Mouse (Mus musculus) cerebellum, postnatal 10 days (tissue): Measurements from ENCODE around the gene Ppp1r35.
"Not testable (repeated sequence)": the region's sequence is repeated elsewhere in the genome, so short reads cannot be mapped to it uniquely, and the experiment has no call there.

Source experiments
- DNase-seq, 2 experiments: peaks; one replicate each; pipeline ENCODE4 v3.0.0; 2021; ENCODE audit warnings: mixed read lengths in 2 of 2

Gene Ppp1r35

GRCm38 (mm10) chr5:137778635-137779034, at the start of gene Ppp1r35:
Gene Ppp1r35, plus strand, starts transcription at chr5:137778849.
- DNase-seq, result peak; percentile 98

GRCm38 (mm10) chr5:137733638-137734288, 44.9 kb upstream of the Ppp1r35 start:
- DNase-seq, result peak; percentile 53 to 55

GRCm38 (mm10) chr5:137734289-137735061, 44.2 kb upstream of the Ppp1r35 start:
- peak; percentile 87 to 92 for DNase-seq

- DNase-seq, result peak; percentile 63 to 71
Observed at GRCm38 (mm10) chr5:137737400-137737940, 41.2 kb upstream of the Ppp1r35 start.

GRCm38 (mm10) chr5:137738516-137738915, 40.1 kb upstream of the Ppp1r35 start:
- peak; percentile 37 to 43 for DNase-seq

- no peak for DNase-seq
Observed at GRCm38 (mm10) chr5:137739471-137739870, 39.2 kb upstream of the Ppp1r35 start.

GRCm38 (mm10) chr5:137740506-137740905, 38.1 kb upstream of the Ppp1r35 start:
- peak; percentile 33 to 47 for DNase-seq

GRCm38 (mm10) chr5:137741023-137741931, 37.4 kb upstream of the Ppp1r35 start, which contains the start of gene Nyap1:
Gene Nyap1, minus strand, starts transcription at chr5:137741607.
- DNase-seq, result peak; percentile 91 to 94

GRCm38 (mm10) chr5:137742048-137742447, 36.6 kb upstream of the Ppp1r35 start:
- DNase-seq, result no peak

GRCm38 (mm10) chr5:137742836-137743235, 35.8 kb upstream of the Ppp1r35 start:
- no peak for DNase-seq

- DNase-seq, result peak in 1 of 2 experiments; percentile 37
Observed at GRCm38 (mm10) chr5:137744197-137744596, 34.5 kb upstream of the Ppp1r35 start.

GRCm38 (mm10) chr5:137745214-137746171, 33.2 kb upstream of the Ppp1r35 start, which contains the start of gene Tsc22d4:
Gene Tsc22d4, plus strand, starts transcription at chr5:137745730.
- peak; percentile 94 to 96 for DNase-seq

- DNase-seq, result peak; percentile 69 to 76
Observed at GRCm38 (mm10) chr5:137746282-137746850, 32.3 kb upstream of the Ppp1r35 start.

GRCm38 (mm10) chr5:137746851-137747325, 31.8 kb upstream of the Ppp1r35 start:
- peak; percentile 59 to 62 for DNase-seq

- peak; percentile 71 to 81 for DNase-seq
Observed at GRCm38 (mm10) chr5:137747326-137747961, 31.2 kb upstream of the Ppp1r35 start.

- no peak for DNase-seq
Observed at GRCm38 (mm10) chr5:137748130-137748770, 30.4 kb upstream of the Ppp1r35 start.

GRCm38 (mm10) chr5:137749196-137749836, 29.3 kb upstream of the Ppp1r35 start:
- DNase-seq, result no peak

GRCm38 (mm10) chr5:137750212-137750611, 28.4 kb upstream of the Ppp1r35 start:
- not testable (repeated sequence) for DNase-seq
